ENCODE assay signal across 1 mouse cellular context in genomic region chr15:102501084-102501814, GRCm38 (mm10).
TF ChIP-seq lines count a peak whose summit lies in the region.

No protein-coding gene starts in this region.

TF ChIP-seq in myocyte, 11 proteins besides CTCF, POLR2A, EP300 and RAD21:
- peak; percentile 61 for TF ChIP-seq POLR2AphosphoS2 (IDR thresholded peaks at IDR 0.05; ENCODE audit: insufficient read length, low read depth)
- no peak for TF ChIP-seq TCF12 (IDR thresholded peaks at IDR 0.05; ENCODE audit: insufficient read depth, poor library complexity, severe bottlenecking)
- TF ChIP-seq TCF3 (IDR thresholded peaks at IDR 0.05; ENCODE audit: insufficient read length, low read depth): no peak
